Mouse (Mus musculus): ENCODE measurements at regions not wholly inside any gene's neighbourhood (a gene's known extent, or its start where the extent isn't known, plus 50 kb on each side); places are given as distances from the start of the nearest gene placed in this dataset.

GRCm38 (mm10) chr15:50423082-50423665 lies 3461.5 kb upstream of the Gm7489 start:
- no peak for DNase-seq (ENCODE audit: low spot score)

GRCm38 (mm10) chr15:50449604-50450003 lies 3435.1 kb upstream of the Gm7489 start:
- no peak for DNase-seq (ENCODE audit: low spot score)

GRCm38 (mm10) chr15:50472626-50473025 lies 3412.1 kb upstream of the Gm7489 start:
- DNase-seq (ENCODE audit: low spot score): no peak

- no peak for DNase-seq (ENCODE audit: low spot score)
Observed at GRCm38 (mm10) chr15:50498716-50499115, 3386.0 kb upstream of the Gm7489 start.

GRCm38 (mm10) chr15:50507999-50508624 lies 3376.6 kb upstream of the Gm7489 start:
- no peak for DNase-seq (ENCODE audit: low spot score)

- no peak for DNase-seq (ENCODE audit: low spot score)
Observed at GRCm38 (mm10) chr15:50513036-50513435, 3371.7 kb upstream of the Gm7489 start.

GRCm38 (mm10) chr15:50524841-50525240 lies 3359.9 kb upstream of the Gm7489 start:
- no peak for DNase-seq (ENCODE audit: low spot score)

GRCm38 (mm10) chr15:50534490-50534889 lies 3350.2 kb upstream of the Gm7489 start:
- no peak for DNase-seq (ENCODE audit: low spot score)

GRCm38 (mm10) chr15:50563611-50564010 lies 3321.1 kb upstream of the Gm7489 start:
- DNase-seq (ENCODE audit: low spot score): no peak

- no peak for DNase-seq (ENCODE audit: low spot score)
Observed at GRCm38 (mm10) chr15:50580811-50581210, 3303.9 kb upstream of the Gm7489 start.

GRCm38 (mm10) chr15:50583951-50584350 lies 3300.8 kb upstream of the Gm7489 start:
- no peak for DNase-seq (ENCODE audit: low spot score)

- DNase-seq (ENCODE audit: low spot score): no peak
Observed at GRCm38 (mm10) chr15:50585496-50585895, 3299.2 kb upstream of the Gm7489 start.
